Mouse (Mus musculus) lung, embryonic 15.5 days (tissue): ENCODE data around the gene Gfi1b. TPM values are rescaled to one million over a fixed set of nuclear protein-coding genes. Genes with fewer than 3 reads are reported as not detected.

Source experiments
- ATAC-seq: fragments of 200-750 bp; cut with Nextera tagmentation; 2 replicates; pipeline ENCODE4 v1.8.0; 2017; ENCODE audit warnings: moderate number of reproducible peaks, borderline replicate concordance; ENCODE audit not compliant: low FRiP score, low TSS enrichment; ENCODE audit errors: extremely low read depth
- H3K27ac ChIP-seq: fragments of 300-500 bp; sonication (generic); 2 replicates; pipeline ENCODE4 v1.5.1; 2015; ENCODE audit warnings: moderate library complexity, mild to moderate bottlenecking, inconsistent platforms
- H3K27me3 ChIP-seq: fragments of 300-500 bp; sonication (generic); 2 replicates; pipeline ENCODE4 v1.6.1; 2015; ENCODE audit warnings: inconsistent platforms
- H3K36me3 ChIP-seq: fragments of 300-500 bp; sonication (generic); 2 replicates; pipeline ENCODE4 v1.6.1; 2015; ENCODE audit warnings: inconsistent platforms
- H3K4me1 ChIP-seq: fragments of 300-500 bp; sonication (generic); 2 replicates; pipeline ENCODE4 v1.6.1; 2015; ENCODE audit warnings: inconsistent platforms
- H3K4me2 ChIP-seq: fragments of 300-500 bp; sonication (generic); 2 replicates; pipeline ENCODE4 v1.6.1; 2015; ENCODE audit warnings: inconsistent platforms, mild to moderate bottlenecking, moderate library complexity
- H3K4me3 ChIP-seq: fragments of 300-500 bp; sonication (generic); 2 replicates; pipeline ENCODE4 v1.5.1; 2015; ENCODE audit warnings: mild to moderate bottlenecking, inconsistent platforms
- H3K9ac ChIP-seq: fragments of 300-500 bp; sonication (generic); 2 replicates; pipeline ENCODE4 v1.6.1; 2015; ENCODE audit warnings: inconsistent platforms
- H3K9me3 ChIP-seq: fragments of 300-500 bp; sonication (generic); 2 replicates; pipeline ENCODE4 v1.6.1; 2016; ENCODE audit warnings: inconsistent platforms
- WGBS: fragments of 180-500 bp; shearing (Covaris S2); methylation state at CpG from one replicate; pipeline ENCODE4 v1.1.7; 2015; 5-methylcytosine and 5-hydroxymethylcytosine counted together
- polyA plus RNA-seq: library from polyadenylated mRNA; unstranded; fragments of >200 nt; fragmentation: Nextera tagmentation; extraction: Ambion mirVana; gene quantifications from 2 replicates; pipeline ENCODE4 v1.2.1, GENCODE M21; 2015

The Gfi1b gene
- polyA plus RNA-seq, 1 experiment from 2014 or later = 0.49 TPM

- 62% methylated on average over 10 of the region's 10 CpGs for WGBS
- H3K4me3 ChIP-seq = no peak overlapping the region
Observed at GRCm38 (mm10) chr2:28620522-28620921, 1.3 kb downstream of the Gfi1b start.

GRCm38 (mm10) chr2:28619369-28619768 lies 2.4 kb downstream of the Gfi1b start:
- no peaks in the 10 kb centered on the region for H3K9me3 ChIP-seq
- no peak for ATAC-seq
- H3K9ac ChIP-seq = no peak overlapping the region
- no peak overlapping the region for H3K27ac ChIP-seq
- H3K4me3 ChIP-seq = no peak overlapping the region
- no peaks in the 10 kb centered on the region for H3K4me1 ChIP-seq
- H3K4me2 ChIP-seq = no peak overlapping the region
- H3K36me3 ChIP-seq = no peaks in the 10 kb centered on the region
- H3K27me3 ChIP-seq = peaks cover 26% of the 10 kb centered on the region
- 76% methylated on average over 6 of the region's 6 CpGs for WGBS

More at GRCm38 (mm10) chr2:28620522-28620921, 1.3 kb downstream of the Gfi1b start:
- H3K27ac ChIP-seq = no peak overlapping the region
- no peaks in the 10 kb centered on the region for H3K9me3 ChIP-seq
- peaks cover 26% of the 10 kb centered on the region for H3K27me3 ChIP-seq
- H3K4me2 ChIP-seq = no peak overlapping the region
- no peaks in the 10 kb centered on the region for H3K4me1 ChIP-seq
- H3K36me3 ChIP-seq = no peaks in the 10 kb centered on the region
- no peak overlapping the region for H3K9ac ChIP-seq
- ATAC-seq = no peak

- no peak for ATAC-seq
- 78% methylated on average over 6 of the region's 6 CpGs for WGBS
Observed at GRCm38 (mm10) chr2:28618777-28619336, 2.9 kb downstream of the Gfi1b start.

GRCm38 (mm10) chr2:28617498-28618486 lies 4.0 kb downstream of the Gfi1b start:
- no peak overlapping the region for H3K4me2 ChIP-seq
- WGBS = 68% methylated on average over 8 of the region's 8 CpGs
- ATAC-seq = no peak
- H3K27ac ChIP-seq = no peak overlapping the region
- no peaks in the 10 kb centered on the region for H3K4me1 ChIP-seq
- no peaks in the 10 kb centered on the region for H3K36me3 ChIP-seq
- peaks cover 22% of the 10 kb centered on the region for H3K27me3 ChIP-seq
- H3K4me3 ChIP-seq = no peak overlapping the region
- H3K9me3 ChIP-seq = no peaks in the 10 kb centered on the region
- no peak overlapping the region for H3K9ac ChIP-seq

More at GRCm38 (mm10) chr2:28618777-28619336, 2.9 kb downstream of the Gfi1b start:
- H3K4me3 ChIP-seq = no peak overlapping the region
- no peaks in the 10 kb centered on the region for H3K4me1 ChIP-seq
- peaks cover 26% of the 10 kb centered on the region for H3K27me3 ChIP-seq
- no peak overlapping the region for H3K4me2 ChIP-seq
- no peaks in the 10 kb centered on the region for H3K9me3 ChIP-seq
- H3K27ac ChIP-seq = no peak overlapping the region
- H3K9ac ChIP-seq = no peak overlapping the region
- H3K36me3 ChIP-seq = no peaks in the 10 kb centered on the region

GRCm38 (mm10) chr2:28616874-28617273 lies 4.9 kb downstream of the Gfi1b start:
- Histone ChIP-seq H3K9ac (no peak overlapping the region), H3K4me1 (no peaks in the 10 kb centered on the region), H3K4me2 (no peak overlapping the region), H3K36me3 (no peaks in the 10 kb centered on the region), H3K27me3 (peaks cover 13% of the 10 kb centered on the region), H3K27ac (no peak overlapping the region), H3K9me3 (no peaks in the 10 kb centered on the region), H3K4me3 (no peak overlapping the region)
- 67% methylated on average over 9 of the region's 9 CpGs for WGBS
- ATAC-seq = 0 out of 2 replicates have a peak, but pooled peaks have one; percentile 17

GRCm38 (mm10) chr2:28616358-28616757 lies 5.4 kb downstream of the Gfi1b start:
- Histone ChIP-seq H3K27me3 (peaks cover 8% of the 10 kb centered on the region), H3K4me2 (no peak overlapping the region), H3K9me3 (no peaks in the 10 kb centered on the region), H3K4me3 (no peak overlapping the region), H3K36me3 (no peaks in the 10 kb centered on the region), H3K27ac (no peak overlapping the region), H3K9ac (no peak overlapping the region), H3K4me1 (no peaks in the 10 kb centered on the region)
- 31% methylated on average over 5 of the region's 5 CpGs for WGBS
- no peak for ATAC-seq

GRCm38 (mm10) chr2:28613599-28613998 lies 8.2 kb downstream of the Gfi1b start:
- H3K4me3 ChIP-seq = no peak overlapping the region
- H3K27me3 ChIP-seq = no peaks in the 10 kb centered on the region
- no peaks in the 10 kb centered on the region for H3K36me3 ChIP-seq
- 81% methylated on average over 10 of the region's 10 CpGs for WGBS
- H3K27ac ChIP-seq = no peak overlapping the region
- H3K4me2 ChIP-seq = no peak overlapping the region
- no peak overlapping the region for H3K9ac ChIP-seq
- no peaks in the 10 kb centered on the region for H3K4me1 ChIP-seq
- no peaks in the 10 kb centered on the region for H3K9me3 ChIP-seq
- ATAC-seq = no peak

GRCm38 (mm10) chr2:28612436-28613063 lies 9.2 kb downstream of the Gfi1b start:
- Histone ChIP-seq H3K36me3 (no peaks in the 10 kb centered on the region), H3K4me3 (no peak overlapping the region), H3K9me3 (no peaks in the 10 kb centered on the region), H3K4me1 (0 out of 2 replicates have a peak, but pooled peaks cover 2% of the 10 kb centered on the region), H3K27me3 (no peaks in the 10 kb centered on the region), H3K27ac (no peak overlapping the region), H3K4me2 (no peak overlapping the region), H3K9ac (no peak overlapping the region)
- WGBS = 63% methylated on average over 10 of the region's 10 CpGs
- no peak for ATAC-seq

- Histone ChIP-seq H3K4me3 (no peak overlapping the region), H3K4me1 (peaks cover 6% of the 10 kb centered on the region; the same call in 1 of the 2 replicates), H3K9ac (no peak overlapping the region), H3K27ac (no peak overlapping the region), H3K9me3 (no peaks in the 10 kb centered on the region), H3K36me3 (no peaks in the 10 kb centered on the region), H3K4me2 (no peak overlapping the region), H3K27me3 (no peaks in the 10 kb centered on the region)
- 80% methylated on average over 17 of the region's 17 CpGs for WGBS
- ATAC-seq = no peak
Observed at GRCm38 (mm10) chr2:28611407-28611787, 10.4 kb downstream of the Gfi1b start.

- 62% methylated on average over 12 of the region's 12 CpGs for WGBS
Observed at GRCm38 (mm10) chr2:28610716-28611406, 10.9 kb downstream of the Gfi1b start.

GRCm38 (mm10) chr2:28609851-28610250 lies 11.9 kb downstream of the Gfi1b start:
- Histone ChIP-seq H3K9ac (no peak overlapping the region), H3K9me3 (no peaks in the 10 kb centered on the region), H3K4me3 (no peak overlapping the region), H3K4me2 (no peak overlapping the region), H3K36me3 (no peaks in the 10 kb centered on the region), H3K27ac (no peak overlapping the region), H3K4me1 (peaks cover 6% of the 10 kb centered on the region; the same call in 1 of the 2 replicates), H3K27me3 (no peaks in the 10 kb centered on the region)
- 58% methylated on average over 10 of the region's 10 CpGs for WGBS
- ATAC-seq = no peak

More at GRCm38 (mm10) chr2:28610716-28611406, 10.9 kb downstream of the Gfi1b start:
- no peak overlapping the region for H3K9ac ChIP-seq
- no peak overlapping the region for H3K4me3 ChIP-seq
- no peaks in the 10 kb centered on the region for H3K27me3 ChIP-seq
- no peak for ATAC-seq
- no peak overlapping the region for H3K27ac ChIP-seq
- H3K4me2 ChIP-seq = no peak overlapping the region
- H3K4me1 ChIP-seq = peaks cover 6% of the 10 kb centered on the region; the same call in 1 of the 2 replicates
- no peaks in the 10 kb centered on the region for H3K36me3 ChIP-seq
- no peaks in the 10 kb centered on the region for H3K9me3 ChIP-seq
